Mouse (Mus musculus) telencephalon, adult 2 months (tissue): ENCODE results near the gene Ist1.
A peak's percentile ranks its signal among the peaks of the same experiment; 100 is the strongest.

ENCODE experiments used
- DNase-seq: peaks from one replicate; pipeline ENCODE4 v3.0.0-alpha.2; 2011; ENCODE audit warnings: low read depth, low spot score

Ist1 gene

GRCm38 (mm10) chr8:109693146-109693900, at the start of gene Ist1:
Gene Ist1, minus strand, starts transcription at chr8:109693260.
- DNase-seq = peak; percentile 98

GRCm38 (mm10) chr8:109738049-109738380, 45.0 kb upstream of the Ist1 start:
- DNase-seq = no peak

- peak; percentile 47 for DNase-seq
Measured at GRCm38 (mm10) chr8:109737237-109738048, 44.4 kb upstream of the Ist1 start, which contains the start of gene Atxn1l. Gene Atxn1l, minus strand, starts transcription at chr8:109737739.

- no peak for DNase-seq
Measured at GRCm38 (mm10) chr8:109736819-109737218, 43.8 kb upstream of the Ist1 start.

GRCm38 (mm10) chr8:109734018-109734417, 41.0 kb upstream of the Ist1 start:
- no peak for DNase-seq

- DNase-seq = no peak
Measured at GRCm38 (mm10) chr8:109731012-109731411, 38.0 kb upstream of the Ist1 start.

- no peak for DNase-seq
Measured at GRCm38 (mm10) chr8:109725106-109725505, 32.0 kb upstream of the Ist1 start.

- no peak for DNase-seq
Measured at GRCm38 (mm10) chr8:109714961-109715360, 21.9 kb upstream of the Ist1 start.

GRCm38 (mm10) chr8:109712521-109712920, 19.5 kb upstream of the Ist1 start:
- DNase-seq = peak; percentile 47

GRCm38 (mm10) chr8:109707921-109708320, 14.9 kb upstream of the Ist1 start:
- DNase-seq = no peak

GRCm38 (mm10) chr8:109706874-109707237, 13.8 kb upstream of the Ist1 start:
- DNase-seq = peak; percentile 51

GRCm38 (mm10) chr8:109706076-109706873, 13.2 kb upstream of the Ist1 start:
- DNase-seq = no peak

GRCm38 (mm10) chr8:109705320-109706075, 12.4 kb upstream of the Ist1 start, which contains the start of gene Zfp821:
Gene Zfp821, plus strand, starts transcription at chr8:109705546.
- DNase-seq = peak; percentile 77

GRCm38 (mm10) chr8:109704565-109705319, 11.7 kb upstream of the Ist1 start:
- no peak for DNase-seq

- no peak for DNase-seq
Measured at GRCm38 (mm10) chr8:109698477-109698876, 5.4 kb upstream of the Ist1 start.

GRCm38 (mm10) chr8:109697754-109698153, 4.7 kb upstream of the Ist1 start:
- DNase-seq = no peak

GRCm38 (mm10) chr8:109694154-109694553, 1.1 kb upstream of the Ist1 start:
- no peak for DNase-seq

GRCm38 (mm10) chr8:109692443-109693145, 466 bp downstream of the Ist1 start:
- no peak for DNase-seq

- no peak for DNase-seq
Measured at GRCm38 (mm10) chr8:109691769-109692168, 1.3 kb downstream of the Ist1 start.

- no peak for DNase-seq
Measured at GRCm38 (mm10) chr8:109687248-109687647, 5.8 kb downstream of the Ist1 start.
